Mouse (Mus musculus): ENCODE data around the gene Prm1. TPM values are rescaled to one million over a fixed set of nuclear protein-coding genes. Genes with fewer than 3 reads are reported as not detected.
"Not testable (repeated sequence)": the region's sequence is repeated elsewhere in the genome, so short reads cannot be mapped to it uniquely, and the experiment has no call there.

The Prm1 gene
- total RNA-seq, 2 experiments from 2014 or later: not detected

DNA sequence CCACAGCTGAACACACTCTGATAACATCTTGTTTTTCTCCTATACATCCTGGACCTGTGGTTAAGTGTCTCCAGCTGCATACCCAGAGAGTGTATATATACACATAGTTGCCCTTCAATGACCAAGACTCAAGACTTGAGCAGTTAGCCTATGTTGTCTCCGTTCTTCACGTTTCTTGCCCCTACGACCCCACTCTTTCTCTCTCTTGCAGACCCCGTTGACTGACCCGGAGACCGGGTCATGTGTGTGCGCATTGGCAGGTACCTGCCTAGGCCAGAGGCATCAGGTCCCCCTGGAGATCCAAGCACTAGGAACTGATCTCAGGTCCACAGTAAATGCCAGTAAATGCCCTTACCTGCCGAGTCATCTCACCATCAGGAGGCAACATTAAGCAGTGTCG lies 21.6 kb upstream of the Prm1 start:
- no peak for DNase-seq
- intact Hi-C loops (cut with DNase I): no loop called here

DNA sequence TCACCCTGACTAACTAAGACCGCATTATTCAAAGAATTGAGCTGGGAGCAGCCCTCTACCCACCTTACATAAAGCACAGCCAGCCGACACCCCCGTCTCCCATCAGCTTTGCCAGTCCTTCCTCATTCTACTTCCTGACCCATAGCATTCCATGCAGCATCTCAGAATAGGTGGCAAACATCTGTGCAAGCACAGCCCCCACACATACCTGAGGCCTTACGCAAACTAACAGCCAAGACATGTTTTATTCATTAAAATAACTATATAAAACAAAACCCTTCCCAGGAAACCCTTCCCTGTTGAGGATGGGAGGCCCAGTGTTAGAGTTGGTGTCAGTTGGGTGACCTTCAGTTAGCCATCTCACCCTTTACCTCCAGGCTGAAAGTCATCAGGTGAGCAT lies 20.2 kb upstream of the Prm1 start:
- intact Hi-C loops (cut with DNase I): no loop called here
- no peak for DNase-seq

DNA sequence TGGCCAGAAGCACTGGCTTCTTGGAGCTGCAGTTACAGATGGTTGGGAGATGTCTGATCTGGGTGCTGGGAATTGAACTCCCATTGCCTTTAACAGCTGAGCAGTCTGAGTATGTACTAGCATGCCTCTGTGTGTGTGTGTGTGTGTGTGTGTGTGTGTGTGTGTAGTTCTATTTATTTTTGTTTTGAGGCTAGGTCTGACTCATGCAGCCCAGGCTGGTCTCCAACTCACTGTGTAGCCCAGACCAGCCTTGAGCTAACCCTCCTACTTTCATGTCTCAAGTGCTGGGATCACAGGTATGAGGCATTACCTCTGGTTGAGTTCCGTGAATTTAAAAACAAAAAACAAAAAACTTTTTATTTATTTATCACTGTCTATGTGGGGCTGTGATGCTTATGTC lies 18.9 kb upstream of the Prm1 start:
- no peak for DNase-seq
- intact Hi-C loops (cut with DNase I): no loop called here

DNA sequence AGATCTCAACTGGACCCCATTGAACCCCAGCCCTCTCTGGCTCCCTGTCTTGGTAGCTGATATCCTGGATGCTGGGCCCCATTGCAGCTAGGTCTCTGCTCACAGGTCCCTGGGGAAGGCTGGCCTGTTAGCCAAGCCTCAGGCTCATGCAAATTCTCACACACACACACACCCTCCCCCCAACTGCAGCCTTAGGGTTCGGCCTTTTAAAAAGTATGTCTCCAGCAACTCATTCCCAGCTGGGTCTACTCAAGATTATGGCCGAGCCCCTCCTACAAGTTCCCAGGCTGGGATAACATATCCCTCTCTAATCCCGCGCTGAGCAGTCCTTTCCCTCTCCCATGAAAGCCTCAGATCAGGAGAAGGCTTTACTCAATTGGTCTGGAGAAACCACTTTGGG lies 15.7 kb upstream of the Prm1 start:
- DNase-seq: no peak
- intact Hi-C loops (cut with DNase I): no loop called here

DNA sequence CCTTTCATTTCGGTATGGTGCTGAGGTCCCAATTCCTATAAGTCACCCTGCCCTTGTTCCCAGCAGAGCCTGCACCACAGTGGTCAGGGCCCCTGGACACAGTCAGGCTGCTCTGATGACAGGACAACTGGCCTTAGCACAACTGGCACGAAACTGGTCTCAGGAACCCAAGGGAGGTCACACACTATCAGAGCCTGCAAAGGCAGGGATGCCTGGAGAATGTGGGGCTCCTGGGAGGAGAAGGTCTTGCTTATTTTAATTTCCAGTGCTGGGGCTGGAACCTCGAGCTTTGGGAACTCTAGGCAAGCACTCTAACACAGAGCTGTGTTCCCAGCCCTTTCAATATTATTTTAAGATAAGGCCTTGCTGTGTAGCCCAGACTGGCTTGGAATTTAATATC lies 14.3 kb upstream of the Prm1 start:
- intact Hi-C loops (cut with DNase I): no loop called here
- DNase-seq: peak in 1 of 2 experiments; percentile 40

DNA sequence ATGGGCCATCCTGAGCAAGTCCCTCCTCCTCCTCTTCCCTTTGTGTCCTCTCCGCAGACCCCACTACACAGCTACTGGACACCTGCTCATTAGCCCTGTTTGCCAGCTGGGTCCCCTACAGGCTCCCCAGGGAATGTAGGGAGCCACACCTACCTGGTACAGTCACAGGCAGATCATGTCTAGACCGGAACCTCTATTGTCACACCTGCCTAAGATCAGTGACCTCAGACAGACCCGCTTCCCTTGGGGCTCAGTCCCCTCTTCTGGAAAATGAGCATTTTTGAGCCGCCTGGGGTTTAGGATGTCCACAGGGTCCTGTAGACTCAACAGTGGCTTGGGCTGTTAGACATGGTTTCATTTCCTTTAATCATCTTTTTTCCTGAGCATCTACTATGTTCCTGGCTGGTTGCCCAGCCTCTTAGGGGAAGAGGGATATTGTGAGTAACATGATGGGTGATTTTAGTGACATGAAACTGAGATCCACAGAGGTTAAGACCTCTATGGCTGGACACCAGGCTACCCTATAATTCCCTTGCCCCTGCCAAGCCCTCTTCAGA lies 13.0 kb upstream of the Prm1 start:
- DNase-seq: no peak
- intact Hi-C loops (cut with DNase I): no loop called here

DNA sequence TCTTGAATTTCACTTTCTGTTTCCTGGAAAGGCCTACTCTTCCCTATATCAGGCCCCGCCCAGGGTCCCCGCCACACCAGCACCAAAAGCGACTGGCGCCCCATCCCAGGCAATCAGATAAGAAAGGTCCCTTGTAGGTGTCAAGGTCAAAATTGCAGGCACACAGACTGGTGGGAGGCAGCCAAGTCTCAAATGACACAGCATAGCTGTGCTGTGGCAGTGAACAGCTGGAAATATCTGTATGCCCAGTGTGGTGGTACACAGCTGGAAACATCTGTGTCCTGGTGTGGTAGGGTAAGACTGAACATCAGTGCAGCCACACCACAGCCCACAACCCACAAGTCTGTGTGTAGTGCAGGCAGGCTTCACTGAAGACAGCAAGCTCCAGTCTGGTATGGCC lies 9.2 kb upstream of the Prm1 start:
- intact Hi-C loops (cut with DNase I): no loop called here
- no peak for DNase-seq

DNA sequence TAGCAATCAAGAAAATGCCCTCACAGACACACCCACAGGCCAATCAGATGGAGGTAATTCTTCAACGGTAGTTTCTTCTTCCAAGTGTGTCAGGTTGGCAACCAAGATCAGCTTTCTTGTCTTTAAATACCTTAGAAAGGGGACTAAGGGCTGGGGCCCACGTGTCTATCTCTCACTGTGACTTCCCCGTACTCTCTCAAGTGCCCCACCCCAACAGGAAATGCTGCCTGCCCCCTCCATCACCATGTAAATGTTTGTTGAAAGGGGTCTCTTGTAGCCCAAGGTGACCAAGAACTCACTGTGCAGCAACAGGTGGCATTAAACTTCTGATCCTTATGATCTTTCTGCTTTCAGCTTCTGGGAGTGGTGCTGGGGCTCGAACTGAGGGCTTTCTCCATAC lies 8.1 kb upstream of the Prm1 start:
- intact Hi-C loops (cut with DNase I): no loop called here
- DNase-seq: no peak

DNA sequence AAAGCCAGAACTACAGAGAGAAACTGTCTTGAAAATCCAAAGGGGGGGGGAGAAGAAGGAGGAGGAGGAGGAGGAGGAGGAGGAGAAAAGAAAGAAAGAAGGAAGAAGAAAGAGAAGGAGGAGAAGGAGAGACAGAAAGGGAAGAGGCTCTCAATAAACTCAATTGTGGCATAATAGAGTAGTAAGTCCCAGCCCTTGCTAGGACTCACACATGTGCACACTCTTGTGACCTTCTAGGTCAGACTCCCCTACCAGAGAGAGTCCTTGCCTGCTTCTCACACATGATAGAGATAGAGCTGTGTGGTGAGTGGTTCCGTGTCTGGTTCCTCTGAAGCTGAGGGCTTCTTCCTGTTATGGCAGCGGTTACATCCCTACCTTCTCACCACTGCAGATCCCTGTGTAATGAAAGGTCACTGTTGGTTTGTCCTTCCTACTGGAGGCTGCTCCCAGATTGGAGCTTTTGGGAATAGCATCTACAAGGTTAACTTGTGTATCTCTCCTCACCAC lies 7.3 kb upstream of the Prm1 start, which contains the start of gene Gm11172:
TSS of gene Gm11172 (plus strand) at position 51 of the 507 bp plus-strand sequence.
- intact Hi-C loops (cut with DNase I): no loop called here
- no peak for DNase-seq

DNA sequence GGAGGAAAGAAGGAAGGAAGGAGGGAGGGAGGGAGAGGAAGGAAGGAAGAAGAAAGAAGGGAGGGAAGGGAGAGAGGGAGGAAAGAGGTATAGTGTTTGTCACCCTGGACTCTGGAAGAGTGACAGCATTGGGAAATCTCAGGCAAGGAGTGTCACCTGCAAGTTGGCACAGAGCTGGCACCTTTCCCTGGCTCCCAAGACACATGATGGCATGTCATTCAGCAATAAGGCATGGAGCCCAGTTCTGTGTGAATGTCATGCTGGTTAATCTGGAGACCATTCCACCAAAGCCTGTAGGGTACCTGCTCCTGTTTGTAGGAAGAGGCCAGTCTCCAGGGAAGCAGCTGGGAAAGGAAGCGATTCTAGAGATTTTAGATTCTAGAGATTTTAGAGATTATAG lies 4.7 kb upstream of the Prm1 start:
- no peak for DNase-seq
- intact Hi-C loops (cut with DNase I): no loop called here

DNA sequence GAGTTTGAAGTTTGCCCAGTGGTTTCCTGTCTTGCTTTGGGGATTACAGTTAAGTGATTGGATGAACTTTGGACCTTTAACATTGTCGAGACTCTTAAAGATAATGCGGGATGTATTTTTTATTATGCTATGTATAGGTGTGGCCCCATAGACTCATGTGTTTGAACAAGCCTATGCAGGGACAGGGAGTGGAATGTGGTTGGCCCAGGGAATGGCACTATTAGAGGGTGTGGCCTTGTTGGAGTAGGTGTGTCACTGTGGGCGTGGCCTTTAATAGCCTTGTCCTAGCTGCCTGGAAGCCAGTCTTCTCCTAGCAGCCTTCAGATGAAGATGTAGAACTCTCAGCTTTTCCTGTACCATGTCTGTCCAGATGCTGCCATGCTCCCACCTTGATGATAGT lies 3.2 kb downstream of the Prm1 start:
- intact Hi-C loops (cut with DNase I); DNase-seq: not testable (repeated sequence)

DNA sequence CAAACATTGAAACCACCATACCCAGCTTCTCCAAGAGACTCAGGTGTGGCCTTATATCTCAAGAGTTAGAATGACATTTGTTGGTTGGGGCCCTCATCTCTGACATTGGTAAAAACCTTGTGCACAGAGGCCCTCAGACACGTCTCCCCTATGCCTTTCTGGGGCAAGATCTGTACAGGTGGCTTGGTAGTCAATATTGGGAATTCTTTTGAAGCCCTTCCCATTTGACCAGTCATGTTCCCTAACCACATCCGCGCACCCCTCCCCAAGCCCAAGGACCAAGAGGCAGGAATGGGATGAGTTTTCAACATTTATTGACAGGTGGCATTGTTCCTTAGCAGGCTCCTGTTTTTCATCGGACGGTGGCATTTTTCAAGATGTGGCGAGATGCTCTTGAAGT lies 9.6 kb downstream of the Prm1 start, which contains the start of gene Prm2:
TSS of gene Prm2 (minus strand) at position 101 of the 400 bp plus-strand sequence.
- no peak for DNase-seq

DNA sequence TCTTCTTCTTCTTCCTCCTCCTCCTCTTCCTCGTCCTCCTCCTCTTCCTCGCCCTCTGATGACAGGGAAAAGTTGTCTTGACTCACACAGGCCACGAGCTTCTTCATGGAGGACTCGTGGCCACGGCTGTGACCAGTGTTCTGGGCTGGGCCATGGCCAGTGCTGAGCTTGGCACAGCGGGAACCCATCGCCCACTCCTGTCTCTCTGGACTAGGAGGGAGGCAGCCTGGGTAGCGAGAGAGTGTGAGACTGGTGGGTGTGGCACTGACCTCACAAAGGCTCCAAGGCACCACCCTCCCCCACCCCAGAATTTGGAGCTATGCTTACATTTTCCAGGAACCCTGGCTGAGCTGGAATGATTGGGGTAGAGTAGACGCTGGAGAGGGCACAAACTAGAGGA lies 14.9 kb downstream of the Prm1 start, which contains the start of gene Prm3:
TSS of gene Prm3 (minus strand) at position 213 of the 400 bp plus-strand sequence.
- no peak for DNase-seq
- intact Hi-C loops (cut with DNase I): no loop called here

More for the DNA sequence above, 9.6 kb downstream of the Prm1 start, which contains the start of gene Prm2:
- intact Hi-C loops (cut with DNase I): no loop called here

DNA sequence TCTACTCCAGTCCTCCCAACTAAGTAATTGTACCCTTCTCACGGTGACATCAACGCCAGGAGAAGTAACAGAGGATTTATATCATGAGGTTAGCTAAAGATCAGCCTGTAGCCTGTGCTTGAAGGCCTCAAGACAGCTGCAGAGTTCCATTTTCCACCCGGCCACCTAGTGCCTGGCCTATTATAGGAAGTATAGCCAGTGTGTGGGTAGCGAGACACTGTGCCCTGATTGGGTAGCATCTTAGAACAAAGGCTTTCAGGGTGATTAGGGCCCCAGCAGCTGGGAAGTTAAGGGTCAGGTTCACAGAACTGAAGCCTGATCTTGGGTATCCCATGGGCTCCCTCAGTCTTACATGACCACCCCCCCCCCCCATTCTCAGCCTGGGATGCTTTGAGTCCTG lies 16.8 kb downstream of the Prm1 start:
- DNase-seq: no peak
- intact Hi-C loops (cut with DNase I): loop anchor here (5.0 kb wide), 2 partner anchors 78 to 202 kb away; no protein-coding TSS in a partner anchor

DNA sequence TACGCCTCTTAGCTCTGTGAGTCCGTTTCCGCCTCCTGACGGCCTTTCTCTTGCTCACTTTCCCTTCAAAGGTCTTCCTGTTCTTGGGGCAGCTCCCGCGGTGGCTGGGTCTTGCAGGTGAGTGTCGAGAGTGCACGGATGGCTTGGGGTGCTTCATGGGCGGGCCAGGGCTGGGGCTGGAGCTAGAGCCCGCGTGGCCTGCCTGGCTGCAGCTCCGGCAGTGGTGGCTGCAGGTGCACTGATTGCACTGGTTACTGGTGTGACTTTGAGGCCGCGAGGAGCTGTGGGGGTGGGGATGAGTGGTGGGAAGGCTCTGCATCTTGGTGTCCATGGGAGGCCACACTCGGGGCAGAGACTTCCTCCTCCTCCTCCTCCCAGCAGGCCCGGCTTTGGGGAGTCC lies 17.4 kb downstream of the Prm1 start, which contains the start of gene Tnp2:
TSS of gene Tnp2 (minus strand) at position 390 of the 400 bp plus-strand sequence.
- DNase-seq: no peak
- intact Hi-C loops (cut with DNase I): loop anchor here (5.0 kb wide), 2 partner anchors 79 to 201 kb away; no protein-coding TSS in a partner anchor

DNA sequence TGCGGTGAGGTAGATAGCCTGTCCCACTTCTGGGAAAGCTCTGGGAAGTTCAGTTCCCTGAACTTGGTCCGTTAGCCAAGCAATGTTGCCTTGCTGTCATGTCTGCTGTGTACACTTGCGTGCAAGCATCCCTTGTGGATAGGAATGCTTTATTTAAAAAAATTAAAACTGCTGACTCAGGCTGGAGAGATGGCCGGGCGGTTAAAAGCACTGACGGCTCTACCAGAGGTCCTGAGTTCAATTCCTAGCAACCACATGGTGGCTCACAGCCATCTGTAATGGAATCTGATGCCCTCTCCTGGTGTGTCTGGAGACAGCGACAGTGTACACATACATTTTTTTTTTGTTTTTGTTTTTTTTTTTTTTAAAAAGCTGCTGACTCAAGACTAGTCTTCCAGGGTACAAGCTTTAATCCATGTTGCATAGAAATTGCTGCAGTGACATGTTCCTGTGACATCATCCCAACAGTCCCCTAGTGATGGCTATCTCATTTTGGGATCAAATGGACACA lies 18.0 kb downstream of the Prm1 start:
- intact Hi-C loops (cut with DNase I): loop anchor here (2.0 to 5.0 kb wide), 4 partner anchors 61 to 217 kb away; no protein-coding TSS in a partner anchor

DNA sequence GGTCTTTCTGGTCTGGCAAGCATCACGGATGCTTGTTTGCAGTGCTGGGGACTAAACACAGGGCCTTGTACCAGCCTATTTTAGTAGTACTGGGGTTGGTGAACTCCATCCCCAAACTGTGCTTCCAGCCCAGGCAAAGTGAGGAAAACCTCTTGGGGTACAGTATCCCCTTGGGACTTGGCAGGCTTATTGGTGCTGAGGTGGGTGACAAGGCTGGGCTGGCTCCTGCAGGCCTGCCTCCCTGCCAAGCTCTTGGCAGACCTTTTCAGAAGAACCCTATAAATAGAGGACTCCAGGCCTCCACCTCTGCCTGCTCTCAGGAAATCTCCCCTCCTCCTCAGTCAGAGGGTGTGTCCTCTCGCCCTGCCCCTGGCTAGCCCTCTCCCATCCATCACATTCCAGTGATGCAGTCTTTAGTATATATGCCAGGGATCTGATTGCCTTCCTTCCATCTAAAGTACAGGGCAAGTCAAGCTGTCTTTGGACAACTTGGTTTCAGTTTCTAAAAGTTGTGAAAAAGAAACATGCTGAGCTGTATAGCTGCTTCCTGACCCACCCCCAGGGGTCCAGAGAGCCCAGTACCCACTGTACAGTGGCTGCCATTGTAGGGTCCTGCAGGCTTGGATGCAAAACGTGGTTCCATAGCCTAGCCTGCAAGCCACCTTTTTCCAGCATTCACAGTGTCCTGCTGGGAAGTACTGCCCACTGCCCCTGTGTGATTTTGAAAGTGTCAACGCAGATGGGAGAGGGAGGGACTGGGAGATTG lies 18.7 kb downstream of the Prm1 start:
- DNase-seq: peak; percentile 61 to 65
- intact Hi-C loops (cut with DNase I): loop anchor here (2.0 to 5.0 kb wide), 4 partner anchors 62 to 216 kb away; no protein-coding TSS in a partner anchor

More for the DNA sequence above, 18.0 kb downstream of the Prm1 start:
- DNase-seq: no peak

DNA sequence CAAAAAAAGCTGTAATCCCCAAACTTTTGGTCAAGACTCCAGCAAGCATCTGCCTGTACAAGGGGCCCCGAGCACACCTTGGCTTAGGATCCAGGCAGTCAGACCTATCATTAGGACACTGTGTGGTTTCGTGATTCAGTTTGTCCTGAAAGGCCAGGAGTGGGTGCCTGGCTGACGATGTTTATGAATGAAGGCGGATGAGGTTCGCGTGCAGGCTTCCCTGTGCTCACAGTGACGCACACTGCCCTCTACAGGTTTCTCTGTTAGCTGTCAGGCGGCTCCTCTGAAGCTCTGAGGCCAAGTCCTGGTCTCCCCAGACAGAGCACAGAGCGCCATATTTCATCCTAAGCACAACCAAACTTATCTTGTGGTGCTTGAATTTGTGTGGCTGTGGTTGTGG lies 19.4 kb downstream of the Prm1 start:
- intact Hi-C loops (cut with DNase I): loop anchor here (2.0 to 5.0 kb wide), 4 partner anchors 63 to 215 kb away; no protein-coding TSS in a partner anchor
- DNase-seq: peak; percentile 91 to 92

DNA sequence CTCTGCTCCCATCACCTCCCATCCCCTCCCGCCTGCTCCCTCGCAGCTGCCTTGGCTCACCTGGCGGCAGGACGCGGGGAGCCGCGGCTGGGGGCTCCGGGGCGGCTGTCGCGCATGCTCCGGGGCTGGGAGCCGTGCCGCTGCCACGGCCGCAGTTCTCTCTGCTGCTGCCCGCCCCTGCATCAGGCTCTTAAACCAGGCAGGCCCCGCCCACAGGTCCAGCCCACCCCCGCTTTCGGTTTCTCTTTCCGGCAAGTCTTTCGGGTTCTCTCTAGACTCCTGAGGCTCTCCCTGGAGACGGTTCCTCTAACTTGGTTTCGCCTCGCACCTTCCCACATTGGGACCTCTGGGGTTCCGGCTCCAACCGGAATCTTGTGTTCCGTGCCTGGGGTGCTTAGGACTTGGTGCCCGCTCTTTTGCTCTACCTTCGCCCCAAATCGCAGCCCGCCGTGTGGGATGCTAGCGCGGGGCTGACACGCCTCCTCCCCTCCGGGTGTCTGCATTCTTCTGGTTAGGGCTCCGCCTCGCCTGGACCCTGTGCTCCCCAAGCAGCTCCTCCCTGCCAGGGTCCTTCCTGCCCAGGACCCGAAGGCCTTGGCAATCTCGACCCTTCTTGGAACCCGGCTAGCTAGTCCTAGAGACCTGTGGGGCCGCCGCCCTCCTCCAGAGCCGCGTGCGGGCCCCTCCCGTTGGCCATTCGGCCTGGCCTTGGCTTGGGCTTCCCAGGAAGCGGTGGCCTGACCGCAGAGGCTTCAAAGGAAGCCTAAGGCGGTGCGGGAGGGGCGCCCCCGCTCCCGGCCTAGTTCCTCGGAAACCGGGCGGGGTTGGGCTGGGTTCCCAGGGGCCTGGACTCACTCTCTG lies 20.0 kb downstream of the Prm1 start, which contains the start of gene Socs1:
TSS of gene Socs1 (minus strand) at position 166 of the 861 bp plus-strand sequence.
- intact Hi-C loops (cut with DNase I): loop anchor here (1.0 to 5.0 kb wide), 7 partner anchors 47 to 215 kb away; no protein-coding TSS in a partner anchor
- DNase-seq: peak; percentile 88 to 91

DNA sequence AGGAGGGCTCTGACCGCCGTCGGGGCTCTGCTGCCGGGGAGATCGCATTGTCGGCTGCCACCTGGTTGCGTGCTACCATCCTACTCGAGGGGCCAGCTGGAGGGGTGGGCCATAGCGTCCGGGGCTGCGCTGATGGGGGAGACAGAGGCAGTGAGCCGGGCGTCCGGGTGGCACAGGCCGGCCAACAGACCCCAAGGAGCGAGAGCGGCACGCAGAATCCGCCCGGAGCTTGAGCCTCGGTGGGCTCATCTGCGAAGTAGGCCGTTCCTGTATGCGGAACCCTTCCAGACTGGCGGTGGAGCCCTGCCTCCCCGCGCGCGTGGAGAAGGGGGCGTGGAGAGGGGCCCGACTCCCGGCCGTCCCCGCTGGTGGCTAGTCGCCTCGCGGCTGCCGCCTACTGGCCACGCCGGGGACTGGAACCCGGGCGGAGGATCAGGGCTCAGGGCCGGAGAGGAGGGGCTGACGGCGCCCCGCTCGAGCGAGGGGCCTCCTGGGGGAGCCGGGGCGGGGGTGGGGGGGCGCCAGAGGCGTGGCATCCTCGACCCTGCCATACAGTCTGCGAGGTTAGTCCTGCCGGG lies 20.8 kb downstream of the Prm1 start:
- intact Hi-C loops (cut with DNase I): loop anchor here (1.0 to 5.0 kb wide), 5 partner anchors 46 to 198 kb away; no protein-coding TSS in a partner anchor
- DNase-seq: peak; percentile 96 to 97

All from heart, postnatal 10 days (tissue).